Mouse (Mus musculus) intestine, postnatal 0 days (tissue): Measurements from ENCODE around the gene Chchd10. TPM values are rescaled to one million over a fixed set of nuclear protein-coding genes. Genes with fewer than 3 reads are reported as not detected.

Source experiments
- ATAC-seq: fragments of 200-750 bp; cut with Nextera tagmentation; 2 replicates; pipeline ENCODE4 v1.8.0; 2017; ENCODE audit warnings: mild to moderate bottlenecking, moderate TSS enrichment, moderate library complexity
- H3K27ac ChIP-seq: fragments of 300-500 bp; sonication (generic); 2 replicates; pipeline ENCODE4 v1.5.1; 2014; ENCODE audit warnings: mild to moderate bottlenecking, low read depth, low read length, moderate library complexity
- H3K27me3 ChIP-seq: fragments of 300-500 bp; sonication (generic); replicated peaks from 2 replicates; pipeline ENCODE4 v1.6.1; 2014; ENCODE audit warnings: low read length, mixed read lengths; ENCODE audit not compliant: control insufficient read depth, insufficient read depth
- H3K36me3 ChIP-seq: fragments of 300-500 bp; sonication (generic); 2 replicates; pipeline ENCODE4 v1.6.1; 2014; ENCODE audit warnings: mild to moderate bottlenecking, moderate library complexity; ENCODE audit not compliant: control insufficient read depth, insufficient read depth
- H3K4me1 ChIP-seq: fragments of 300-500 bp; sonication (generic); replicated peaks from 2 replicates; pipeline ENCODE4 v1.6.1; 2014; ENCODE audit warnings: antibody characterized with exemption, low read length, mixed read lengths; ENCODE audit not compliant: control insufficient read depth, insufficient read depth
- H3K4me2 ChIP-seq: fragments of 300-500 bp; sonication (generic); replicated peaks from 2 replicates; pipeline ENCODE4 v1.6.1; 2014; ENCODE audit warnings: low read depth, mild to moderate bottlenecking, moderate library complexity
- H3K4me3 ChIP-seq: fragments of 300-500 bp; sonication (generic); 2 replicates; pipeline ENCODE4 v1.5.1; 2014; ENCODE audit warnings: low read depth, low read length
- H3K9ac ChIP-seq: fragments of 300-500 bp; sonication (generic); 2 replicates; pipeline ENCODE4 v1.6.1; 2014; ENCODE audit warnings: mild to moderate bottlenecking, low read depth, low read length
- H3K9me3 ChIP-seq: fragments of 300-500 bp; sonication (generic); 2 replicates; pipeline ENCODE4 v1.6.1; 2016; ENCODE audit warnings: mixed run types; ENCODE audit not compliant: control insufficient read depth
- CTCF ChIP-seq: sonication (generic); IDR thresholded peaks from 2 replicates; pipeline ENCODE4 v1.5.1; 2016; ENCODE audit warnings: low read depth, mild to moderate bottlenecking, control low read depth, antibody characterized with exemption, moderate library complexity
- WGBS: fragments of 180-500 bp; shearing (Covaris S2); extraction: QIAGEN DNeasy Blood & Tissue Kit; methylation state at CpG from one replicate; pipeline ENCODE4 v1.1.7; 2014; 5-methylcytosine and 5-hydroxymethylcytosine counted together
- polyA plus RNA-seq: library from polyadenylated mRNA; unstranded; fragments of >200 nt; fragmentation: Nextera tagmentation; extraction: Ambion mirVana; gene quantifications from 2 replicates; pipeline ENCODE4 v1.2.1, GENCODE M21; 2015

Chchd10 gene
- polyA plus RNA-seq, 1 experiment from 2014 or later = 334 TPM

GRCm38 (mm10) chr10:75945213-75945612 lies 12.3 kb downstream of the Chchd10 start:
- 96% methylated on average over 7 of the region's 7 CpGs for WGBS
- no peak for TF ChIP-seq CTCF
- no peaks in the 10 kb centered on the region for H3K4me1 ChIP-seq
- H3K4me3 ChIP-seq = no peak overlapping the region
- ATAC-seq = no peak
- no peaks in the 10 kb centered on the region for H3K27me3 ChIP-seq
- no peak overlapping the region for H3K4me2 ChIP-seq
- H3K27ac ChIP-seq = no peak overlapping the region
- no peaks in the 10 kb centered on the region for H3K9me3 ChIP-seq
- H3K36me3 ChIP-seq = no peaks in the 10 kb centered on the region
- no peak overlapping the region for H3K9ac ChIP-seq

GRCm38 (mm10) chr10:75945896-75946295 lies 13.0 kb downstream of the Chchd10 start:
- ATAC-seq = no peak
- H3K36me3 ChIP-seq = no peaks in the 10 kb centered on the region
- TF ChIP-seq CTCF = no peak
- 65% methylated on average over 7 of the region's 7 CpGs for WGBS
- H3K9me3 ChIP-seq = no peaks in the 10 kb centered on the region
- no peak overlapping the region for H3K4me3 ChIP-seq
- H3K27me3 ChIP-seq = peaks cover 4% of the 10 kb centered on the region; the same call in 1 of the 2 replicates
- H3K4me2 ChIP-seq = no peak overlapping the region
- H3K4me1 ChIP-seq = no peaks in the 10 kb centered on the region
- H3K9ac ChIP-seq = no peak overlapping the region
- H3K27ac ChIP-seq = no peak overlapping the region

GRCm38 (mm10) chr10:75948079-75948478 lies 15.1 kb downstream of the Chchd10 start:
- no peaks in the 10 kb centered on the region for H3K4me1 ChIP-seq
- no peak for ATAC-seq
- WGBS = 84% methylated on average over 5 of the region's 5 CpGs
- H3K9me3 ChIP-seq = no peaks in the 10 kb centered on the region
- no peak overlapping the region for H3K9ac ChIP-seq
- no peak overlapping the region for H3K27ac ChIP-seq
- H3K4me2 ChIP-seq = no peak overlapping the region
- H3K36me3 ChIP-seq = no peaks in the 10 kb centered on the region
- TF ChIP-seq CTCF = no peak
- H3K4me3 ChIP-seq = no peak overlapping the region
- peaks cover 10% of the 10 kb centered on the region; the same call in 1 of the 2 replicates for H3K27me3 ChIP-seq

- ATAC-seq = no peak
- WGBS = 79% methylated on average over 22 of the region's 22 CpGs
Measured at GRCm38 (mm10) chr10:75949053-75950045, 16.4 kb downstream of the Chchd10 start.

DNA sequence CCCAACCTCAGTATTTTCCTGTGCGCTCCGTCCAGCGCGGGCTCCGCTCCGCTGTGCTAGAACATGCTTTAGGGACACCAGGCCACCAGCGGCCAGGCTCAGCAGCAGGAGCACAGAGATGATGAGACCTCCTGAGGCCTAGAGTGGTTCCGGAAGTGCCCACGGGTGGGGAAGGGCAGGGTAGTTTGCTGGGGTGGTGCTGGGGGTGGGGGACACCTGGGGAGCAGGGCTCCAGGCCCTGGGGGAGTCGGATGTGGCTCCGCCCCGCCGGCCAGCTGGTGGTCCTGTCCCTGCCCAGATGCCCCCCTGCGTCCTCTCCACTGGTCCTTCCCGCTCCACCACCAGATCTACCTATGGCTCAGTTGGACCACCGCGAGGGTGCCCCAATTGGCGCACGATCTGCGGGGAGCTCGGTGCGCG lies 17.9 kb downstream of the Chchd10 start:
- Histone ChIP-seq H3K27me3 (peaks cover 10% of the 10 kb centered on the region; the same call in 1 of the 2 replicates), H3K36me3 (no peaks in the 10 kb centered on the region), H3K4me1 (no peaks in the 10 kb centered on the region), H3K9me3 (no peaks in the 10 kb centered on the region), H3K9ac (peak overlapping the region; percentile 45; the same call in 1 of the 2 replicates), H3K4me2 (peak overlapping the region; percentile 82), H3K27ac (no peak overlapping the region), H3K4me3 (peak overlapping the region; percentile 46)
- no peak for TF ChIP-seq CTCF
- 5% methylated on average over 23 of the region's 23 CpGs for WGBS
- ATAC-seq = peak; percentile 51

More at GRCm38 (mm10) chr10:75949053-75950045, 16.4 kb downstream of the Chchd10 start:
- Histone ChIP-seq H3K9me3 (no peaks in the 10 kb centered on the region), H3K4me3 (no peak overlapping the region), H3K4me2 (no peak overlapping the region), H3K36me3 (no peaks in the 10 kb centered on the region), H3K27ac (no peak overlapping the region), H3K9ac (no peak overlapping the region), H3K27me3 (peaks cover 10% of the 10 kb centered on the region; the same call in 1 of the 2 replicates), H3K4me1 (no peaks in the 10 kb centered on the region)
- no peak for TF ChIP-seq CTCF

DNA sequence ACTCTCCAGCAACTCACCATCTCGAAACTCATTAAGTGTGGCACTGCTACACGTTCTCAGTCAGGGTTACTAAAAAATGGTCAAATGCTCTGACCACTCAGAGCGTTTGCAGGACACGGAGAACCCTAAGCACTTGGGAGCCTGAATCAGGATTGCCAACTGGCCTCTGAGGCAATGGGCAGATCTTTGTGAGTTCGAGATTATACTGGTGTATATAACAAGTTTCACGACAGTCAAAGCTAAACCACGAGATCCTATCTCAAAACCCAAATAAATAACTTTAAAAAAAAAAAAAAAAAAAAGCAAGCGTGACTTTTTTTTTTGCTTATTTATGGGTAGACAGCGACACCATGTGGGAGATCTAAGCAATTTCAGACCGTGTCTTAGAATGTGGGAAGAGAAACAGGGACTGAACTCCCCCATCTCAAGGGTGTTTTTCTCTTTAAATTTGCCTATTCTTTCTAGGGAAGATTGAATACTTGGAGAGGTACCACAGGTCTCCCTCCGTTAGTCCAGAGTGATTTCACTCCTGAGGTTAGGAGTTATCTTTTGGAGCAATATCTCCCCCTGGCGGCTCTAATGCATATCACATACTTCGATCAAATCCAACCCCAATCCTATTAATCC lies 18.6 kb downstream of the Chchd10 start:
- Histone ChIP-seq H3K36me3 (no peaks in the 10 kb centered on the region), H3K9ac (peak overlapping the region; percentile 45; the same call in 1 of the 2 replicates), H3K4me2 (peak overlapping the region; percentile 82), H3K27ac (no peak overlapping the region), H3K27me3 (peaks cover 10% of the 10 kb centered on the region; the same call in 1 of the 2 replicates), H3K4me1 (no peaks in the 10 kb centered on the region), H3K9me3 (no peaks in the 10 kb centered on the region), H3K4me3 (peak overlapping the region; percentile 46)
- ATAC-seq = no peak
- peak; percentile 78 for TF ChIP-seq CTCF
- WGBS = 3% methylated on average over 13 of the region's 13 CpGs
